Mouse (Mus musculus) kidney, adult 18-20 months (tissue): ENCODE results near the gene Wwc1.

Experiments used
- DNase-seq: peaks from one replicate; pipeline ENCODE4 v3.0.0; 2021

Gene Wwc1

GRCm38 (mm10) chr11:35980411-35980917, at the start of gene Wwc1:
TSS of gene Wwc1 (minus strand) at chr11:35980527.
- peak; percentile 85 for DNase-seq

DNA sequence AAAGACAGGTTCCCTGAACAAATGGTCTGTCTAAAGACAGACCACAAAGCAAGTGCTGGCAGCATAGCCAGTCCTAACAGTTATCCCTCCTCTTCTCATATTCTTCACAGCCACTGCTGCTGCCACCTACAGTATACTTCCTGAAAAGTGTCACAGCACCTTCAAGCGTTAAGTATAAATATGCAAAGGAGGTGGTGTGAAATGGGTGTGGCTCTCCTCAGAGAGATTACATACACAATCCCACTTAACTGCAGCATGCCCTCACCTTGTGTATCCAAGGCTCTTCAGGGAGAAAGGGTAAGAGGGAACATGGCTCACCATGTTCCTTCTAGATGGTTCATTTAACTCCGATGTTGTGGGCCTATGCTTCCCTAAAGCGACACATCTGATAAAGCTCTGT, 39.7 kb upstream of the Wwc1 start:
- no peak for DNase-seq

GRCm38 (mm10) chr11:36013179-36013578, 32.9 kb upstream of the Wwc1 start:
- DNase-seq = no peak

- no peak for DNase-seq
Measured at GRCm38 (mm10) chr11:36009281-36010208, 29.2 kb upstream of the Wwc1 start.

GRCm38 (mm10) chr11:36002900-36003299, 22.6 kb upstream of the Wwc1 start:
- DNase-seq = no peak

GRCm38 (mm10) chr11:36001282-36001970, 21.1 kb upstream of the Wwc1 start:
- peak; percentile 90 for DNase-seq

- DNase-seq = no peak
Measured at GRCm38 (mm10) chr11:36000585-36001281, 20.4 kb upstream of the Wwc1 start.

GRCm38 (mm10) chr11:36000038-36000437, 19.7 kb upstream of the Wwc1 start:
- no peak for DNase-seq

GRCm38 (mm10) chr11:35998048-35998447, 17.7 kb upstream of the Wwc1 start:
- DNase-seq = no peak

DNA sequence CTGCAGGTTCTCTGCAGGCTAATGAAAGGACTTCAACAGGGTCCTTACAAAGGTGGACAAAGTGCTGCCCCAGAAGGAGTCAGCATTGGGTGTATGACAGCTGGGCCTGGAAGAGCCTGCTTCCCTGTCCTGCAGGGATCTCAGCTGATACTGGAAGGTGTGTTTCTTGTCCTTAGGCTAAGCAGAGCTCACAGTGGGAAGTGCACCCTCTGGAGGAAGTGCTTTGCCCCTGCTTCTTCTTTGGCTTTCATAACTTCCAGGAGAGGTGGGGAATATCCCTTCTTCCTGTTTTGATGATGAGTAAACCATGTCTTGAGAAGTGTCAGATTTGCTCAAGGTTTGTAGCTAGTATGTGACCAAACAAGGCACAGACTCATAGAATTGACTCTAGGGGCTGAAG, 15.0 kb upstream of the Wwc1 start:
- no peak for DNase-seq

GRCm38 (mm10) chr11:35991846-35992245, 11.5 kb upstream of the Wwc1 start:
- no peak for DNase-seq

DNA sequence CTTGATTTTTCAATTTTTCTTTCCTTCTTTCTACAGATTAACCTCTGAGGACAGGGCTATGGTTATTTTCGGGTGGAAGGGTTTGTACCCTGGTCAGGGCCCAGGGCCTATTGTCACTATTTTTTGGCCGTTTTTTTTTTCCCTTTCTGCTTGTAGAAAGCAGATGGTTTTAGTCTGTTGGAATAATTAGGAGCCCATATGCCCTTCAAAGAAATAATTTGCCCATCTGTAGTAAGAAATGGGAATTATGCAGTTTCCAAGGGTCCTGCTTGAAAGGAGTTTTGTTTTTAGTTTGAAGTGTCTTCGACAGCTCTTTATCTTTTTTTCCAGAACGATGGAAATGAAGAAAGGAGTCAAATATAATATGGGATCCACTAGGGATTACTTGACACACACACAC, 9.6 kb upstream of the Wwc1 start:
- no peak for DNase-seq

DNA sequence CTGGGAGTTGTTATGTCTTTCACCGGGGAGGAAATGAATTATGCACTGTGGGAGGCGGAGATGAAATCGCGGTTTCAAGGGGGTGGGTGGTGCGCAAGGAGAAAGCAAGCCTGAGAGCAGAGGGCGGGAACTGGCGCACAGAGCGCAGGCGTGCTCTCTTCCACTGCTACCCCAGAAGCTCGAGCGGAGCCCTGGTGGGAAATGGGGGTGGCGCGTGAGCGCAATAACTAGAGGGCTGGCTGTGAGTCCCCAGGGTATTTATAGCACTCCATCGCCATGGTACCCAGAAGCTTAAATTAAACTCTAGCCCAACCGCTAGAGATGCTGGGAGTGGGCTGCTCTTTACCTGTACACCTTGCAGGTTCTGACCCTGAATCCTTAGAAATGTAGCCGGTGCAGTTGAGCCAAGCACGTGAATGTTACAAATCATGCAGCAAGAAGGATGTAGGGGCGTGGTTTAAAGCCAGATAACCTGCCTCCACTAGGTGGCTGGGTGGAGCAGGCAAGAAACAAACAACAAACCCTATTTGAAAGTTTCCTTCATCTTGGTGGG, 5.6 kb upstream of the Wwc1 start:
- peak; percentile 47 for DNase-seq

GRCm38 (mm10) chr11:35982734-35983133, 2.4 kb upstream of the Wwc1 start:
- DNase-seq = no peak

- DNase-seq = no peak
Measured at GRCm38 (mm10) chr11:35979733-35980410, 455 bp downstream of the Wwc1 start.

DNA sequence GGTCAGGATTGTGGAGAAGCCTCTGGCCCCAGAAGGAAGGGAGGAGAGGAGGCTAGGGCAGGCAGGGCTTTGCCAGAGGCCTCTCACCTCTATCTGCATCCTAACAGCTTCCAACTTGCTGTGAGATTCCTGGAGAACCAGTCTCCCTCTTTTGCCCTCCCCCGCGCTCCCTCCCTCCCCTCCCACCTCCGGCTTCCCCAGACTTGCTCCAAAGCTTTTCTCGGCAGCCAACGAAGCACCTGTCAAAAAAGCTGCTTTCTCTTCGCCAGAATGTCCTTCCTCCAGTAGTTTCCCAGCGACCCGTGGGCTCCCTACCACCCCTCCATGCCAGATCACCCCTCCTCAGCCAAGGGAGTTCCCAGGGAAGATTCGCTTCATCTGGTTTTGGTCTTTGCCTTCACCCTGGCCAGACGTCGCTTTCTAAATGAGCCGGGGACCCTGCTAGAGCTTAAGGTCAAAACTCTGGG, 1.0 kb downstream of the Wwc1 start:
- peak; percentile 63 for DNase-seq

DNA sequence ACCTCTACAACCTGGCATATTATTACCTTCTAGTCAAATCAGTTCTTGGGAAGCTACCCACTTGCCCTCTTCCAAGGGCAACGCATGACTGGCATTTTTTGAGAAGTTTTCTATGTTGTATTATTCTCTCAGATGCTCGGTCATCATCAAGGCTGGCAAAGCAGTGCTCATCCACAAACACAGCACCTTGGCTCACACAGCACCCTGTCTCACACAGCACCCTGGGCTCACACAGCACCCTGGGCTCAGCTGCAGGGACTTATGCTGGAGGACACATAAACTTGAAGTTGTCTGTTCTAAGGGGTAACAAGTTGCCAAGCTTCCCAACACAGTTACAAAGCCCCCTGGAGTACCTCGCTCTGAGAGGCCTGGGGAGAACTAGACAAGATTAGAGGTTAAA, 2.5 kb downstream of the Wwc1 start:
- DNase-seq = no peak

- DNase-seq = no peak
Measured at GRCm38 (mm10) chr11:35977096-35977495, 3.2 kb downstream of the Wwc1 start.

GRCm38 (mm10) chr11:35976482-35976881, 3.8 kb downstream of the Wwc1 start:
- peak; percentile 70 for DNase-seq

DNA sequence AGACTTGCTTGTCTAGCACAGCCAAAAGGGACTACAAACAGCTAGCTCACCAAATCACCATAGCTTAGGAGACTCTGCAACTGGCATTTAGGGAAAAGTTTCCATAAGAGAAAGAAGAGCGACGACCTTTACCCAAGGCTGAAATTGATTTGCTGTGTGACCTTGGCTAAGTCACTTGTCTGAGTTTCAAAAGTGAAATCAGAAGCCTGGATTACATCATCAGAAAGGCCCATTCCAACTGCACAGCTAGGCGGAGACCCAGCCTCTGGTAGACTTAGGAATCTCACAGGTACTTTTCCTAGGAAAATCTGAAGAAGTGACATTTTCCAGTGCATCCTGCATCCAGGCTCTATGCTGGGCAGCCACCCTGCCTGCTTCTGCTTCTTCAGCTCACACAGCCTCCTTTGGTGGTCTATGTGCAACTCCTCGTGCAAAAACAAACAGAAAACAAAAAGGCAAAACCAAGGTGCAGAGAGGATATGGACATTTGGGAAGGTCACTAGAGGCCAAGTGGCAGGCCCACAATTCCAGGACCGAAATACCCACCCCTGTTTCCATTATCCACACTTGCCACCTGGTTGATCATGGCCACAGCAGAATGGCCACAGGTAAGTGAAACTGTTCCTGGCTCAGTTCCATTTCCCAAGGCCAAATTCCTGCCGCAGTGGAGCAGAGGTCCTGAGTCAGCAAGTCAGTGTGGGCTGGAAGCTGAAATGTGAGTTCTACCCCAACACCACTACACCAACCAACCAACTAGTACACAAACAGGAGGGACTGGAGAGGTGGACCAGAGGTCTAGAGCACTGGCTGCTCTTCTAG, 5.5 kb downstream of the Wwc1 start:
- DNase-seq = peak; percentile 73

DNA sequence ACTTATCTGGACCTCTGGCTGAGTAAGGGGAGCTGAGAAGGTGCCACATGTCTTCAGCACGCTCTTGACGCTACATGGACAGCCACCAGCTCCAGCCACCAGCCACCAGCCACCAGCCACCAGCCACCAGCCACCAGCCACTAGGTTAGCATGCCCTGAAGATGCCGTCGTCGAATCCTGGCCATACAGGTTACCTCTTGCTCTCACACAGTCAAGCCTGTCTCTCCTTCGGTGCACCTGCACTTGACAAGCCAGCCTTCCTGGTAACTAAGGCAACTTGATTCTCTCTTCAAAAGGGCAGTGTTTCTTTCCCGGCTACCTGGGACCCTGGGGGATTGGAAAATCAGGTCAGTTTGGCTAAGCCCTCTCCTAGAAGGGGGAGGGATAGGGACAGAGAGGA, 7.2 kb downstream of the Wwc1 start:
- no peak for DNase-seq
